Mouse (Mus musculus) left cerebral cortex, postnatal 25 days (tissue): ENCODE measurements at regions not wholly inside any gene's neighbourhood (a gene's known extent, or its start where the extent isn't known, plus 50 kb on each side); places are given as distances from the start of the nearest gene placed in this dataset.

Source experiments
- DNase-seq, 2 experiments: peaks; one replicate each; pipeline ENCODE4 v3.0.0; 2022; ENCODE audit warnings: low spot score in 2 of 2, mixed read lengths in 1 of 2
- intact Hi-C: fragments of 180-260 bp; cut with DNase I; formaldehyde crosslinking; loops from one replicate; pipeline ENCODE4 v1.15.1; 2025

- intact Hi-C loops, result no loop called here
- DNase-seq, result no peak
Measured at GRCm38 (mm10) chr4:53323195-53323594, 117.0 kb upstream of the Slc44a1 start.

GRCm38 (mm10) chr4:53322484-53322883 lies 117.7 kb upstream of the Slc44a1 start:
- intact Hi-C loops, result no loop called here

GRCm38 (mm10) chr4:53320735-53321449 lies 119.3 kb upstream of the Slc44a1 start:
- DNase-seq, result no peak
- intact Hi-C loops, result no loop called here

More at GRCm38 (mm10) chr4:53322484-53322883, 117.7 kb upstream of the Slc44a1 start:
- no peak for DNase-seq

- no peak for DNase-seq
- intact Hi-C loops, result no loop called here
Measured at GRCm38 (mm10) chr4:53319051-53319450, 121.2 kb upstream of the Slc44a1 start.

- no peak for DNase-seq
- intact Hi-C loops, result no loop called here
Measured at GRCm38 (mm10) chr4:53318181-53318580, 122.0 kb upstream of the Slc44a1 start.

- intact Hi-C loops, result no loop called here
Measured at GRCm38 (mm10) chr4:53317453-53317824, 122.8 kb upstream of the Slc44a1 start.

GRCm38 (mm10) chr4:53316796-53317452 lies 123.3 kb upstream of the Slc44a1 start:
- intact Hi-C loops, result no loop called here
- no peak for DNase-seq

More at GRCm38 (mm10) chr4:53317453-53317824, 122.8 kb upstream of the Slc44a1 start:
- no peak for DNase-seq

GRCm38 (mm10) chr4:53315876-53316762 lies 124.1 kb upstream of the Slc44a1 start:
- peak in 1 of 2 experiments; percentile 58 for DNase-seq
- intact Hi-C loops, result no loop called here

- intact Hi-C loops, result no loop called here
- DNase-seq, result no peak
Measured at GRCm38 (mm10) chr4:53315121-53315875, 124.9 kb upstream of the Slc44a1 start.

- intact Hi-C loops, result no loop called here
- DNase-seq, result no peak
Measured at GRCm38 (mm10) chr4:53314076-53314475, 126.1 kb upstream of the Slc44a1 start.

- DNase-seq, result peak in 1 of 2 experiments; percentile 52
Measured at GRCm38 (mm10) chr4:53307121-53307520, 133.1 kb upstream of the Slc44a1 start.

GRCm38 (mm10) chr4:53304782-53305385 lies 135.3 kb upstream of the Slc44a1 start:
- no peak for DNase-seq
- intact Hi-C loops, result no loop called here

More at GRCm38 (mm10) chr4:53307121-53307520, 133.1 kb upstream of the Slc44a1 start:
- intact Hi-C loops, result no loop called here

GRCm38 (mm10) chr4:53304290-53304654 lies 135.9 kb upstream of the Slc44a1 start:
- no peak for DNase-seq
- intact Hi-C loops, result no loop called here

GRCm38 (mm10) chr4:53303621-53304289 lies 136.5 kb upstream of the Slc44a1 start:
- intact Hi-C loops, result no loop called here
- no peak for DNase-seq

GRCm38 (mm10) chr4:53297975-53298374 lies 138.3 kb upstream of the Abca1 start:
- intact Hi-C loops, result no loop called here

GRCm38 (mm10) chr4:53292606-53293005 lies 132.9 kb upstream of the Abca1 start:
- DNase-seq, result no peak
- intact Hi-C loops, result no loop called here

More at GRCm38 (mm10) chr4:53297975-53298374, 138.3 kb upstream of the Abca1 start:
- DNase-seq, result no peak

- DNase-seq, result no peak
- intact Hi-C loops, result no loop called here
Measured at GRCm38 (mm10) chr4:53277741-53278525, 118.2 kb upstream of the Abca1 start.

GRCm38 (mm10) chr4:53270433-53270832 lies 110.7 kb upstream of the Abca1 start:
- intact Hi-C loops, result no loop called here
- DNase-seq, result no peak
